Mouse (Mus musculus): ENCODE data around the gene Nfatc3. TPM values are rescaled to one million over a fixed set of nuclear protein-coding genes. Genes with fewer than 3 reads are reported as not detected.

The Nfatc3 gene
- total and polyA plus RNA-seq, 3 experiments = 29.0 to 96.3 (median 37.8) TPM

GRCm38 (mm10) chr8:106018039-106018438, 40.6 kb upstream of the Nfatc3 start:
- H3K4me3 ChIP-seq (replicated peaks in 1 of 3; ENCODE audit: low read depth in 2 of 3, low read length in 2 of 3, poor library complexity in 1 of 3) = no peak overlapping the region
- H3K9ac ChIP-seq (ENCODE audit: insufficient read depth, low read depth) = no peak overlapping the region
- in situ Hi-C loops (cut with MboI; ENCODE audit: low pct_ligation_motif_present, low pct_unique_long_range_greater_than_20kb, low sequenced_read_pairs) = no loop called here
- H3K4me2 ChIP-seq (ENCODE audit: insufficient read depth, low read depth, poor library complexity, severe bottlenecking) = no peak overlapping the region
- H3K27me3 ChIP-seq (replicated peaks) = no peaks in the 10 kb centered on the region
- TF ChIP-seq NRF1 (IDR thresholded peaks at IDR 0.05; ENCODE audit: low read depth, low read length) = no peak
- TF ChIP-seq TBP (conservative IDR thresholded peaks at IDR 0.05; ENCODE audit: low read depth, low read length) = no peak
- no peak for DNase-seq (ENCODE audit: extremely low read depth)
- H3K27ac ChIP-seq (ENCODE audit: insufficient read depth, low read depth) = no peak overlapping the region
- dilution Hi-C loops (cut with MboI; ENCODE audit: extremely low pct_ligation_motif_present, extremely low pct_unique_long_range_greater_than_20kb, low sequenced_read_pairs) = no loop called here
- no peaks in the 10 kb centered on the region for H3K9me3 ChIP-seq (replicated peaks; ENCODE audit: low read length)
- no peaks in the 10 kb centered on the region for H3K4me1 ChIP-seq (ENCODE audit: control insufficient read depth in 1 of 2, insufficient read depth in 2 of 2)
- H3K79me2 ChIP-seq (replicated peaks; ENCODE audit: control insufficient read depth, extremely low read depth, insufficient read depth, poor library complexity, severe bottlenecking) = no peaks in the 10 kb centered on the region
- H3K36me3 ChIP-seq (replicated peaks in 1 of 2; ENCODE audit: control insufficient read depth in 1 of 2, insufficient read depth in 1 of 2, low read length in 1 of 2) = peaks cover 30 to 75% of the 10 kb centered on the region in 2 experiments

GRCm38 (mm10) chr8:106022483-106022882, 36.2 kb upstream of the Nfatc3 start:
- Histone ChIP-seq H3K4me3 (replicated peaks in 1 of 3; ENCODE audit: low read depth in 2 of 3, low read length in 2 of 3, poor library complexity in 1 of 3) (no peak overlapping the region), H3K9ac (ENCODE audit: insufficient read depth, low read depth) (no peak overlapping the region), H3K9me3 (replicated peaks; ENCODE audit: low read length) (no peaks in the 10 kb centered on the region), H3K4me1 (ENCODE audit: control insufficient read depth in 1 of 2, insufficient read depth in 2 of 2) (no peaks in the 10 kb centered on the region), H3K27me3 (replicated peaks) (no peaks in the 10 kb centered on the region), H3K36me3 (replicated peaks in 1 of 2; ENCODE audit: control insufficient read depth in 1 of 2, insufficient read depth in 1 of 2, low read length in 1 of 2) (peaks cover 30 to 80% of the 10 kb centered on the region in 2 experiments), H3K27ac (ENCODE audit: insufficient read depth, low read depth) (no peak overlapping the region), H3K4me2 (ENCODE audit: insufficient read depth, low read depth, poor library complexity, severe bottlenecking) (no peak overlapping the region), H3K79me2 (replicated peaks; ENCODE audit: control insufficient read depth, extremely low read depth, insufficient read depth, poor library complexity, severe bottlenecking) (no peaks in the 10 kb centered on the region; the same call in 1 of the 2 replicates)
- TF ChIP-seq MXI1 (IDR thresholded peaks at IDR 0.05; ENCODE audit: low read depth, low read length) = no peak
- peak; percentile 34; the same call in 1 of the 2 replicates for TF ChIP-seq ZNF384 (IDR thresholded peaks at IDR 0.05; ENCODE audit: low read depth, low read length)
- 0 out of 2 replicates have a peak, but pooled peaks have one; percentile 58 for TF ChIP-seq RCOR1 (conservative IDR thresholded peaks at IDR 0.05; ENCODE audit: low read depth, low read length)
- TF ChIP-seq JUND (conservative IDR thresholded peaks at IDR 0.05; ENCODE audit: low read depth, low read length) = peak; percentile 39; the same call in 1 of the 2 replicates
- TF ChIP-seq HCFC1 (IDR thresholded peaks at IDR 0.05; ENCODE audit: low read depth, low read length) = 0 out of 2 replicates have a peak, but pooled peaks have one; percentile 20
- TF ChIP-seq POLR2AphosphoS2 (IDR thresholded peaks at IDR 0.05; ENCODE audit: low read depth, low read length) = no peak
- TF ChIP-seq SMC3 (IDR thresholded peaks at IDR 0.05; ENCODE audit: low read depth, low read length) = peak; percentile 99
- peak; percentile 94 for TF ChIP-seq ZC3H11A (IDR thresholded peaks at IDR 0.05; ENCODE audit: low read depth, low read length)
- peak; percentile 59 for TF ChIP-seq MYC (IDR thresholded peaks at IDR 0.05; ENCODE audit: low read depth, low read length)
- TF ChIP-seq EP300 (IDR thresholded peaks at IDR 0.05; ENCODE audit: low read length) = no peak
- peak; percentile 45; the same call in 1 of the 2 replicates for TF ChIP-seq MEF2A (IDR thresholded peaks at IDR 0.05; ENCODE audit: borderline replicate concordance, low read depth, low read length)
- TF ChIP-seq ZKSCAN1 (IDR thresholded peaks at IDR 0.05; ENCODE audit: borderline replicate concordance, low read depth, low read length) = no peak
- peak; percentile 58; the same call in 1 of the 2 replicates for TF ChIP-seq NELFE (IDR thresholded peaks at IDR 0.05; ENCODE audit: low read depth, low read length)
- peak; percentile 49; the same call in 1 of the 2 replicates for TF ChIP-seq SIN3A (IDR thresholded peaks at IDR 0.05; ENCODE audit: low read length)
- 0 out of 2 replicates have a peak, but pooled peaks have one; percentile 33 for TF ChIP-seq ELF1 (IDR thresholded peaks at IDR 0.05; ENCODE audit: low read depth, low read length)
- TF ChIP-seq CHD2 (IDR thresholded peaks at IDR 0.05; ENCODE audit: low read length) = no peak
- peak; percentile 98 for TF ChIP-seq RAD21 (IDR thresholded peaks at IDR 0.05; ENCODE audit: low read depth, low read length)
- TF ChIP-seq IRF4 (IDR thresholded peaks at IDR 0.05; ENCODE audit: low read depth, low read length) = peak; percentile 57; the same call in 1 of the 2 replicates
- TF ChIP-seq NRF1 (IDR thresholded peaks at IDR 0.05; ENCODE audit: low read depth, low read length) = peak; percentile 44; the same call in 1 of the 2 replicates
- peak; percentile 89 to 98 for TF ChIP-seq CTCF (conservative IDR thresholded peaks at IDR 0.05 in 1 of 2, IDR thresholded peaks at IDR 0.05 in 1 of 2; ENCODE audit: low read depth in 2 of 2, low read length in 2 of 2)
- TF ChIP-seq MAX (IDR thresholded peaks at IDR 0.05; ENCODE audit: low read length) = peak; percentile 55; the same call in 1 of the 2 replicates
- peak; percentile 40; the same call in 1 of the 2 replicates for TF ChIP-seq MAZ (IDR thresholded peaks at IDR 0.05; ENCODE audit: low read depth, low read length)
- 0 out of 2 replicates have a peak, but pooled peaks have one; percentile 23 for TF ChIP-seq BHLHE40 (IDR thresholded peaks at IDR 0.05; ENCODE audit: low read depth, low read length)
- peak; percentile 82 for DNase-seq (ENCODE audit: extremely low read depth)
- in situ Hi-C loops (cut with MboI; ENCODE audit: low pct_ligation_motif_present, low pct_unique_long_range_greater_than_20kb, low sequenced_read_pairs) = no loop called here
- dilution Hi-C loops (cut with MboI; ENCODE audit: extremely low pct_ligation_motif_present, extremely low pct_unique_long_range_greater_than_20kb, low sequenced_read_pairs) = no loop called here
